Mouse (Mus musculus) limb, embryonic 13.5 days (tissue): ENCODE data around the gene Cmss1. TPM values are rescaled to one million over a fixed set of nuclear protein-coding genes. Genes with fewer than 3 reads are reported as not detected.
A peak's percentile ranks its signal among the peaks of the same experiment; 100 is the strongest.
"Not testable (repeated sequence)": the region's sequence is repeated elsewhere in the genome, so short reads cannot be mapped to it uniquely, and the experiment has no call there.

ENCODE experiments used
- ATAC-seq: fragments of 200-750 bp; cut with Nextera tagmentation; 2 replicates; pipeline ENCODE4 v1.8.0; 2017; ENCODE audit warnings: low read depth, moderate number of reproducible peaks, moderate TSS enrichment; ENCODE audit not compliant: low FRiP score
- H3K27ac ChIP-seq: fragments of 300-500 bp; sonication (generic); 2 replicates; pipeline ENCODE4 v1.5.1; 2015; ENCODE audit warnings: inconsistent platforms, mild to moderate bottlenecking, moderate library complexity
- H3K27me3 ChIP-seq: fragments of 300-500 bp; sonication (generic); 2 replicates; pipeline ENCODE4 v1.6.1; 2015; ENCODE audit warnings: mild to moderate bottlenecking, inconsistent platforms
- H3K36me3 ChIP-seq: fragments of 300-500 bp; sonication (generic); 2 replicates; pipeline ENCODE4 v1.6.1; 2015; ENCODE audit warnings: inconsistent platforms, mild to moderate bottlenecking, moderate library complexity
- H3K4me1 ChIP-seq: fragments of 300-500 bp; sonication (generic); 2 replicates; pipeline ENCODE4 v1.6.1; 2015; ENCODE audit warnings: inconsistent platforms
- H3K4me2 ChIP-seq: fragments of 300-500 bp; sonication (generic); replicated peaks from 2 replicates; pipeline ENCODE4 v1.6.1; 2015; ENCODE audit warnings: inconsistent platforms, mild to moderate bottlenecking, moderate library complexity
- H3K4me3 ChIP-seq: fragments of 300-500 bp; sonication (generic); 2 replicates; pipeline ENCODE4 v1.5.1; 2015; ENCODE audit warnings: moderate library complexity, mild to moderate bottlenecking, inconsistent platforms
- H3K9ac ChIP-seq: fragments of 300-500 bp; sonication (generic); 2 replicates; pipeline ENCODE4 v1.6.1; 2015; ENCODE audit warnings: mild to moderate bottlenecking, inconsistent platforms
- H3K9me3 ChIP-seq: fragments of 300-500 bp; sonication (generic); 2 replicates; pipeline ENCODE4 v1.6.1; 2016; ENCODE audit warnings: inconsistent platforms
- WGBS: fragments of 180-500 bp; shearing (Covaris S2); methylation state at CpG from one replicate; pipeline ENCODE4 v1.1.7; 2015; 5-methylcytosine and 5-hydroxymethylcytosine counted together
- polyA plus RNA-seq: library from polyadenylated mRNA; unstranded; fragments of >200 nt; fragmentation: Nextera tagmentation; extraction: Ambion mirVana; gene quantifications from 2 replicates; pipeline ENCODE4 v1.2.1, GENCODE M21; 2015

Cmss1 gene
- polyA plus RNA-seq, 1 experiment from 2014 or later, result 50.6 TPM

GRCm38 (mm10) chr16:57392461-57392860 lies 214.2 kb downstream of the Cmss1 start:
- Histone ChIP-seq H3K9me3 (no peaks in the 10 kb centered on the region), H3K36me3 (no peaks in the 10 kb centered on the region), H3K27ac (no peak overlapping the region; the same call in 1 of the 2 replicates), H3K4me1 (peaks cover 24% of the 10 kb centered on the region), H3K4me2 (no peak overlapping the region), H3K9ac (no peak overlapping the region), H3K27me3 (no peaks in the 10 kb centered on the region), H3K4me3 (no peak overlapping the region)
- no peak for ATAC-seq
- 40% methylated on average over 2 of the region's 2 CpGs for WGBS

- H3K4me3 ChIP-seq, ATAC-seq: not testable (repeated sequence)
- 29% methylated on average over 28 of the region's 39 CpGs for WGBS
These were observed 215.5 kb downstream of the Cmss1 start for GRCm38 (mm10) chr16:57391171-57391570.

GRCm38 (mm10) chr16:57389566-57390251 lies 217.0 kb downstream of the Cmss1 start:
- ATAC-seq, result no peak
- H3K27me3 ChIP-seq, result no peaks in the 10 kb centered on the region
- H3K4me2 ChIP-seq, result no peak overlapping the region
- no peak overlapping the region; the same call in 1 of the 2 replicates for H3K27ac ChIP-seq
- H3K36me3 ChIP-seq, result no peaks in the 10 kb centered on the region
- no peak overlapping the region for H3K4me3 ChIP-seq
- no peaks in the 10 kb centered on the region for H3K9me3 ChIP-seq
- WGBS, result 86% methylated on average over 15 of the region's 15 CpGs
- peaks cover 19% of the 10 kb centered on the region for H3K4me1 ChIP-seq
- H3K9ac ChIP-seq, result no peak overlapping the region

More at GRCm38 (mm10) chr16:57391171-57391570, 215.5 kb downstream of the Cmss1 start:
- H3K27me3 ChIP-seq, H3K4me2 ChIP-seq, H3K27ac ChIP-seq, H3K36me3 ChIP-seq, H3K9ac ChIP-seq, H3K9me3 ChIP-seq: not testable (repeated sequence)
- H3K4me1 ChIP-seq, result peaks cover 19% of the 10 kb centered on the region

- peak overlapping the region; percentile 40; the same call in 1 of the 2 replicates for H3K27ac ChIP-seq
- H3K27me3 ChIP-seq, result no peaks in the 10 kb centered on the region
- peaks cover 33% of the 10 kb centered on the region for H3K4me1 ChIP-seq
- no peak overlapping the region for H3K4me2 ChIP-seq
- WGBS, result 77% methylated on average over 2 of the region's 2 CpGs
- ATAC-seq, result no peak
- no peaks in the 10 kb centered on the region for H3K36me3 ChIP-seq
- H3K9me3 ChIP-seq, result no peaks in the 10 kb centered on the region; the same call in 1 of the 2 replicates
- H3K4me3 ChIP-seq, result no peak overlapping the region
- H3K9ac ChIP-seq, result no peak overlapping the region
These were observed 222.4 kb downstream of the Cmss1 start for GRCm38 (mm10) chr16:57384274-57384673.

- peak; percentile 46 for ATAC-seq
- H3K4me2 ChIP-seq, result no peak overlapping the region
These were observed 223.2 kb downstream of the Cmss1 start for GRCm38 (mm10) chr16:57383266-57383971.

GRCm38 (mm10) chr16:57378631-57379330 lies 227.9 kb downstream of the Cmss1 start:
- no peaks in the 10 kb centered on the region for H3K36me3 ChIP-seq
- H3K9ac ChIP-seq, result no peak overlapping the region
- H3K27ac ChIP-seq, result peak overlapping the region; percentile 17; the same call in 1 of the 2 replicates
- H3K9me3 ChIP-seq, result no peaks in the 10 kb centered on the region; the same call in 1 of the 2 replicates
- no peak for ATAC-seq
- no peak overlapping the region for H3K4me2 ChIP-seq
- WGBS, result 75% methylated on average over 9 of the region's 9 CpGs
- H3K27me3 ChIP-seq, result no peaks in the 10 kb centered on the region
- peaks cover 45% of the 10 kb centered on the region for H3K4me1 ChIP-seq
- no peak overlapping the region for H3K4me3 ChIP-seq

More at GRCm38 (mm10) chr16:57383266-57383971, 223.2 kb downstream of the Cmss1 start:
- Histone ChIP-seq H3K9me3 (no peaks in the 10 kb centered on the region; the same call in 1 of the 2 replicates), H3K27me3 (no peaks in the 10 kb centered on the region), H3K27ac (peak overlapping the region; percentile 40; the same call in 1 of the 2 replicates), H3K4me1 (peaks cover 42% of the 10 kb centered on the region), H3K36me3 (no peaks in the 10 kb centered on the region), H3K4me3 (no peak overlapping the region), H3K9ac (no peak overlapping the region)
- 26% methylated on average over 8 of the region's 8 CpGs for WGBS

GRCm38 (mm10) chr16:57375248-57375837 lies 231.3 kb downstream of the Cmss1 start:
- no peak overlapping the region for H3K9ac ChIP-seq

GRCm38 (mm10) chr16:57372156-57372555 lies 234.5 kb downstream of the Cmss1 start:
- no peak overlapping the region for H3K4me3 ChIP-seq
- no peaks in the 10 kb centered on the region for H3K27me3 ChIP-seq
- H3K4me1 ChIP-seq, result peaks cover 34% of the 10 kb centered on the region
- H3K9ac ChIP-seq, result no peak overlapping the region
- H3K4me2 ChIP-seq, result no peak overlapping the region
- H3K9me3 ChIP-seq, result no peaks in the 10 kb centered on the region
- no peak overlapping the region for H3K27ac ChIP-seq
- no peaks in the 10 kb centered on the region for H3K36me3 ChIP-seq
- 80% methylated on average over 3 of the region's 3 CpGs for WGBS
- ATAC-seq, result no peak

More at GRCm38 (mm10) chr16:57375248-57375837, 231.3 kb downstream of the Cmss1 start:
- peak; percentile 84 for ATAC-seq
- Histone ChIP-seq H3K27ac (peak overlapping the region; percentile 28; the same call in 1 of the 2 replicates), H3K4me3 (no peak overlapping the region), H3K36me3 (no peaks in the 10 kb centered on the region), H3K4me1 (peaks cover 32% of the 10 kb centered on the region), H3K9me3 (no peaks in the 10 kb centered on the region), H3K4me2 (no peak overlapping the region), H3K27me3 (no peaks in the 10 kb centered on the region)
- 35% methylated on average over 7 of the region's 7 CpGs for WGBS

GRCm38 (mm10) chr16:57369846-57370496 lies 236.7 kb downstream of the Cmss1 start:
- no peak overlapping the region for H3K27ac ChIP-seq
- ATAC-seq, result no peak
- H3K36me3 ChIP-seq, result no peaks in the 10 kb centered on the region
- no peaks in the 10 kb centered on the region for H3K9me3 ChIP-seq
- no peak overlapping the region for H3K9ac ChIP-seq
- no peak overlapping the region for H3K4me2 ChIP-seq
- H3K27me3 ChIP-seq, result no peaks in the 10 kb centered on the region
- peaks cover 34% of the 10 kb centered on the region for H3K4me1 ChIP-seq
- no peak overlapping the region for H3K4me3 ChIP-seq
- WGBS, result 65% methylated on average over 8 of the region's 8 CpGs

GRCm38 (mm10) chr16:57366941-57367694 lies 239.5 kb downstream of the Cmss1 start:
- Histone ChIP-seq H3K27ac (no peak overlapping the region), H3K9ac (no peak overlapping the region), H3K36me3 (no peaks in the 10 kb centered on the region), H3K4me2 (no peak overlapping the region), H3K27me3 (0 out of 2 replicates have a peak, but pooled peaks cover 2% of the 10 kb centered on the region), H3K4me3 (no peak overlapping the region), H3K9me3 (no peaks in the 10 kb centered on the region), H3K4me1 (peaks cover 51% of the 10 kb centered on the region)
- WGBS, result 24% methylated on average over 18 of the region's 18 CpGs
- ATAC-seq, result no peak

- H3K27ac ChIP-seq, result no peak overlapping the region
- H3K9me3 ChIP-seq, result no peaks in the 10 kb centered on the region
- no peak overlapping the region for H3K4me2 ChIP-seq
- no peak overlapping the region for H3K4me3 ChIP-seq
- H3K27me3 ChIP-seq, result 0 out of 2 replicates have a peak, but pooled peaks cover 2% of the 10 kb centered on the region
- H3K9ac ChIP-seq, result no peak overlapping the region
- peaks cover 51% of the 10 kb centered on the region for H3K4me1 ChIP-seq
- no peak for ATAC-seq
- no peaks in the 10 kb centered on the region for H3K36me3 ChIP-seq
- 24% methylated on average over 6 of the region's 6 CpGs for WGBS
These were observed 240.5 kb downstream of the Cmss1 start for GRCm38 (mm10) chr16:57366141-57366540.
